Mouse (Mus musculus): Measurements from ENCODE around the gene Atp5l. TPM values are rescaled to one million over a fixed set of nuclear protein-coding genes. Genes with fewer than 3 reads are reported as not detected.
A peak's percentile ranks its signal among the peaks of the same experiment; 100 is the strongest.

The Atp5l gene
- total and polyA plus RNA-seq, 2 experiments from 2014 or later, result 688 to 2,678 TPM

DNA sequence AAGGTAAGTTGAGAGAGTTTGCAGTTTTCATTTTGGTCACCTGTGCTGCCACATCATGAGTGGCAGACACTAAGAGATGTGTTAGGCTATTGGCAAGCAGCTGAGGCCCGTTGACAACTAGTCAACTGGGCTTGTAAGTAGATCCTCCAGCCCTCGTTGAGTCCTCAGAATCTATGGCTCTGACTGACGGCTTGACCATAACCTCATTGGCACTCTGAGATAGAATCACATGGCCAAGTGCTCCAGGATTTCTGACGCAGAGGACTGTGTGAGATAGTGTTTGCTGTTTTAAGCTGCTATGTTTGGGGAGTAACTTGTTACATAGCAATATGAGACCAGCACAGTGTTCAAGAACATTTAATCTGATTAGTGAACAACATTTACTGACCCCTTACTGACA is 21.2 kb upstream of the Atp5l start:
- peaks cover 82% of the 10 kb centered on the region for H3K36me3 ChIP-seq (replicated peaks; ENCODE audit: control insufficient read depth, insufficient read depth, low read length)
- 42% methylated on average over 4 of the region's 4 CpGs for WGBS
- TF ChIP-seq EP300 (IDR thresholded peaks at IDR 0.05; ENCODE audit: low read depth) (no peak), CTCF (IDR thresholded peaks at IDR 0.05; ENCODE audit: low read depth) (no peak)

DNA sequence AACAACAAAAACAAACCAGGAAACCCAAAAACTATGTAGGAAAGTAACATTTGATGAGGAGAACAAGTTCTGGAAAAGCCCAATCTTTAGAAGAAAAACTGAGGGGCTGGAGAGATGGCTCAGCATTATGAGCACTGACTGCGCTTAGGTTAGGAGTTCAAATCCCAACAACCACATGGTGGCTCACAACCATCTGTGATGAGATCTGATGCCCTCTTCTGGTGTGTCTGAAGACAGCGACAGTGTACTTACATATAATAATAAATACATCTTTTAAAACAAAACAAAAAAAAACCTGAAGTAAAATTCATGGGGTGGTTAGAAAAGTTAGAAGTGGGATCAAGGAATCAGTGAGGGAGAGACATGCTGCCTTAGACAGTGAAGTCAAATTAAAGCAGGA is 1.0 kb upstream of the Atp5l start:
- TF ChIP-seq EP300 (IDR thresholded peaks at IDR 0.05; ENCODE audit: low read depth) (no peak), CTCF (IDR thresholded peaks at IDR 0.05; ENCODE audit: low read depth) (no peak)

More for the DNA sequence above, 21.2 kb upstream of the Atp5l start:
- Histone ChIP-seq H3K9ac (replicated peaks; ENCODE audit: low read depth, low read length) (no peak overlapping the region), H3K4me1 (ENCODE audit: control insufficient read depth, insufficient read depth) (0 out of 2 replicates have a peak, but pooled peaks cover 4% of the 10 kb centered on the region), H3K27me3 (ENCODE audit: control insufficient read depth, insufficient read depth, low read length) (no peaks in the 10 kb centered on the region), H3K9me3 (replicated peaks; ENCODE audit: control insufficient read depth, low read length) (no peaks in the 10 kb centered on the region), H3K4me2 (ENCODE audit: low read depth, low read length) (no peak overlapping the region), H3K4me3 (ENCODE audit: low read depth, low read length) (no peak overlapping the region), H3K27ac (ENCODE audit: low read depth) (peak overlapping the region; percentile 78)
- DNase-seq (ENCODE audit: low spot score), result peak; percentile 45
- peak; percentile 71 for ATAC-seq (ENCODE audit: insufficient read depth, low read depth)

DNA sequence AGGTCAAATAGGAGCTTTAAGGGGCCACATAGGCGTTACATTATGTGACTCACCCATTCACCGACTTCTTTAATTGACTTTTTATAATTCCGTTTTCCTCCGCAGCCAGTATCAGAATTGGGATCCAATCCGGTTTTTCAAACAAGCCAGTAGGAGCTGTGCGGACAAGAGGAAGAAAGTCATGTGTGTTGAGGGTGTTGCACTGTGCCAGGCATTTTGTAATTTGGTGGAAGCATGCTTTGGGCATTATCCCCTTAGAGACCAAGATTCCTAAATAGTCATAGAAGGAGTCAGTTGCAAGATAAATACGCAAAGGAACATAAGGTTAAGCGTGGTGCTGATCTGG is 554 bp upstream of the Atp5l start:
- peak overlapping the region; percentile 99 for H3K9ac ChIP-seq (replicated peaks; ENCODE audit: low read depth, low read length)
- H3K4me2 ChIP-seq (ENCODE audit: low read depth, low read length), result peak overlapping the region; percentile 77
- peak overlapping the region; percentile 97 for H3K27ac ChIP-seq (ENCODE audit: low read depth)
- H3K36me3 ChIP-seq (replicated peaks; ENCODE audit: control insufficient read depth, insufficient read depth, low read length), result peaks cover 6% of the 10 kb centered on the region; the same call in 1 of the 2 replicates
- 0% methylated on average over 8 of the region's 8 CpGs for WGBS
- DNase-seq (ENCODE audit: low spot score) (peak; percentile 91), ATAC-seq (ENCODE audit: insufficient read depth, low read depth) (peak; percentile 85)
- no peaks in the 10 kb centered on the region for H3K27me3 ChIP-seq (ENCODE audit: control insufficient read depth, insufficient read depth, low read length)
- H3K4me1 ChIP-seq (ENCODE audit: control insufficient read depth, insufficient read depth), result 0 out of 2 replicates have a peak, but pooled peaks cover 5% of the 10 kb centered on the region
- H3K9me3 ChIP-seq (replicated peaks; ENCODE audit: control insufficient read depth, low read length), result no peaks in the 10 kb centered on the region
- peak overlapping the region; percentile 96 for H3K4me3 ChIP-seq (ENCODE audit: low read depth, low read length)
- TF ChIP-seq CTCF (IDR thresholded peaks at IDR 0.05; ENCODE audit: low read depth) (no peak), EP300 (IDR thresholded peaks at IDR 0.05; ENCODE audit: low read depth) (0 out of 2 replicates have a peak, but pooled peaks have one; percentile 8)

More for the DNA sequence above, 1.0 kb upstream of the Atp5l start:
- Histone ChIP-seq H3K4me3 (ENCODE audit: low read depth, low read length) (peak overlapping the region; percentile 96), H3K36me3 (replicated peaks; ENCODE audit: control insufficient read depth, insufficient read depth, low read length) (peaks cover 8% of the 10 kb centered on the region), H3K27me3 (ENCODE audit: control insufficient read depth, insufficient read depth, low read length) (no peaks in the 10 kb centered on the region), H3K27ac (ENCODE audit: low read depth) (peak overlapping the region; percentile 97), H3K9ac (replicated peaks; ENCODE audit: low read depth, low read length) (no peak overlapping the region; the same call in 1 of the 2 replicates), H3K4me2 (ENCODE audit: low read depth, low read length) (peak overlapping the region; percentile 77), H3K4me1 (ENCODE audit: control insufficient read depth, insufficient read depth) (0 out of 2 replicates have a peak, but pooled peaks cover 5% of the 10 kb centered on the region), H3K9me3 (replicated peaks; ENCODE audit: control insufficient read depth, low read length) (no peaks in the 10 kb centered on the region)
- DNase-seq (ENCODE audit: low spot score) (no peak), ATAC-seq (ENCODE audit: insufficient read depth, low read depth) (no peak)
- 69% methylated on average over 2 of the region's 2 CpGs for WGBS

DNA sequence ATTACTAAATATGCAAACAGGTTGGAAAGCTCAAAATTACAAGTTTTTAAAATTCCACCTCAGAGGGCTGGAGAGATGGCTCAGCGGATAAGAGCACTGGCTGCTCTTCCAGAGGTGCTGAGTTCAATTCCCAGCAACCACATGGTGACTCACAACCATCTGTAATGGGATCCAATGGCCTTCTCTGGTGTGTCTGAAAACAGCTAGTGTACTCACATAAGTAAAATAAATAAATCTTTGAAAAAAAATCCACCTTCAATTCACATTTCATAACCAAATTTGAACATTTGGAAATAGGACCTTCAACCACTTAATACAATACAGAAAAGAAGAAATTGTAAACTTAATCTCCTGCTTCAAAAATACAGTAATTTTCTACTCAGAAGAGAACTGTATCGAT is 936 bp downstream of the Atp5l start:
- no peak for ATAC-seq (ENCODE audit: insufficient read depth, low read depth)
- no peak for DNase-seq (ENCODE audit: low spot score)
- H3K36me3 ChIP-seq (replicated peaks; ENCODE audit: control insufficient read depth, insufficient read depth, low read length), result no peaks in the 10 kb centered on the region; the same call in 1 of the 2 replicates
- TF ChIP-seq CTCF (IDR thresholded peaks at IDR 0.05; ENCODE audit: low read depth) (no peak), EP300 (IDR thresholded peaks at IDR 0.05; ENCODE audit: low read depth) (no peak)
- H3K4me1 ChIP-seq (ENCODE audit: control insufficient read depth, insufficient read depth), result 0 out of 2 replicates have a peak, but pooled peaks cover 10% of the 10 kb centered on the region
- H3K9ac ChIP-seq (replicated peaks; ENCODE audit: low read depth, low read length), result peak overlapping the region; percentile 99
- no peaks in the 10 kb centered on the region for H3K27me3 ChIP-seq (ENCODE audit: control insufficient read depth, insufficient read depth, low read length)
- peak overlapping the region; percentile 97 for H3K27ac ChIP-seq (ENCODE audit: low read depth)
- peak overlapping the region; percentile 77 for H3K4me2 ChIP-seq (ENCODE audit: low read depth, low read length)
- H3K9me3 ChIP-seq (replicated peaks; ENCODE audit: control insufficient read depth, low read length), result no peaks in the 10 kb centered on the region
- peak overlapping the region; percentile 96 for H3K4me3 ChIP-seq (ENCODE audit: low read depth, low read length)
- 21% methylated on average over 2 of the region's 2 CpGs for WGBS

DNA sequence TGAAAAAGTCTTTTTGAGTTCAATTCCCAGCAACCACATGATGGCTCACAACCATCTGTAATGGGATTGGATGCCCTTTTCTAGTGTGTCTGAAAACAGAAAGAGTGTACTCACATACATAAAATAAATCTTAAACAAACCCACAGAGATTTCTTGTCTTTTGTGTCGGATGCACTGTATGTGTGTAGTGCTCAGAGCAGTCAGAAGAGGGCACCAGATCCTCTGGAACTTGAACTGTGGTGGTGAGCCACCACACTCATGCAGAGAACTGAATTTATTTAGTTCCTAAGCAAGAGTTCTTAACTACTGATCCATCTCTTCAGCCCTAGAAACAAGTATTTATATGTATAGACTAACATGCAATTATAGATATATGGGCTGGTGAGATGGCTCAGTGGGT is 4.3 kb downstream of the Atp5l start:
- WGBS, result 47% methylated on average over 1 of the region's 1 CpGs
- Histone ChIP-seq H3K9me3 (replicated peaks; ENCODE audit: control insufficient read depth, low read length) (no peaks in the 10 kb centered on the region), H3K9ac (replicated peaks; ENCODE audit: low read depth, low read length) (no peak overlapping the region), H3K4me1 (ENCODE audit: control insufficient read depth, insufficient read depth) (0 out of 2 replicates have a peak, but pooled peaks cover 10% of the 10 kb centered on the region), H3K36me3 (replicated peaks; ENCODE audit: control insufficient read depth, insufficient read depth, low read length) (peaks cover 20% of the 10 kb centered on the region), H3K27me3 (ENCODE audit: control insufficient read depth, insufficient read depth, low read length) (no peaks in the 10 kb centered on the region), H3K27ac (ENCODE audit: low read depth) (no peak overlapping the region), H3K4me2 (ENCODE audit: low read depth, low read length) (no peak overlapping the region), H3K4me3 (ENCODE audit: low read depth, low read length) (no peak overlapping the region)
- TF ChIP-seq EP300 (IDR thresholded peaks at IDR 0.05; ENCODE audit: low read depth) (no peak), CTCF (IDR thresholded peaks at IDR 0.05; ENCODE audit: low read depth) (peak; percentile 52)
- DNase-seq (ENCODE audit: low spot score) (peak; percentile 39), ATAC-seq (ENCODE audit: insufficient read depth, low read depth) (no peak)

DNA sequence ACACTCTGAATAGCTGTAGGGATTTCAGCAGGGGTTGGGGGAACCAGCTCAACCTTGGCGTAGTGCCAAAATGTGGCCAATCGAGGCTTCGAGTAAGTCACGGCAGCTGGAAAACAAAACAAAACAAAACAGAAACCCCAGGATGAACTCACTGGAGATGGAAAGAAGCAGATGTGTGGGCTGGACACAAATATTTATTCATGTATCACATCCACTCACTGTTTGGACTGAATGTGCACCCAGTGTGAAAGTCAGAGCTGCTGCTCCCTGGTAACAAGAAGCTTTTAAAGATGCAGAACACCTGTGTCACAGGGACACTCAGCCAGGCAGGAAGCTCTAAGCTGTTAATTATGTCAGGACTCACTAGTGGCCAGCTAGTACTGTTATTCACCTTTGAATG is 5.8 kb downstream of the Atp5l start:
- peaks cover 32% of the 10 kb centered on the region for H3K36me3 ChIP-seq (replicated peaks; ENCODE audit: control insufficient read depth, insufficient read depth, low read length)
- H3K4me3 ChIP-seq (ENCODE audit: low read depth, low read length), result no peak overlapping the region
- 0 out of 2 replicates have a peak, but pooled peaks cover 10% of the 10 kb centered on the region for H3K4me1 ChIP-seq (ENCODE audit: control insufficient read depth, insufficient read depth)
- H3K9ac ChIP-seq (replicated peaks; ENCODE audit: low read depth, low read length), result no peak overlapping the region
- H3K27ac ChIP-seq (ENCODE audit: low read depth), result no peak overlapping the region
- no peak for DNase-seq (ENCODE audit: low spot score)
- no peak overlapping the region for H3K4me2 ChIP-seq (ENCODE audit: low read depth, low read length)
- no peaks in the 10 kb centered on the region for H3K9me3 ChIP-seq (replicated peaks; ENCODE audit: control insufficient read depth, low read length)
- H3K27me3 ChIP-seq (ENCODE audit: control insufficient read depth, insufficient read depth, low read length), result no peaks in the 10 kb centered on the region
- TF ChIP-seq CTCF (IDR thresholded peaks at IDR 0.05; ENCODE audit: low read depth) (no peak), EP300 (IDR thresholded peaks at IDR 0.05; ENCODE audit: low read depth) (no peak)
- 18% methylated on average over 4 of the region's 4 CpGs for whole genome bisulfite sequencing
- no peak for ATAC-seq (ENCODE audit: insufficient read depth, low read depth)

Measured in heart, postnatal 0 days (tissue).